Mouse (Mus musculus) forebrain, embryonic 16.5 days (tissue): ENCODE results near the gene 1810065E05Rik. TPM values are rescaled to one million over a fixed set of nuclear protein-coding genes. Genes with fewer than 3 reads are reported as not detected.

ENCODE experiments used
- ATAC-seq: fragments of 200-750 bp; cut with Nextera tagmentation; 2 replicates; pipeline ENCODE4 v1.8.0; 2017; ENCODE audit warnings: mild to moderate bottlenecking, moderate library complexity
- H3K27ac ChIP-seq: fragments of 300-500 bp; sonication (generic); 2 replicates; pipeline ENCODE4 v1.5.1; 2014; ENCODE audit warnings: low read length, control low read depth
- H3K27me3 ChIP-seq: fragments of 300-500 bp; sonication (generic); replicated peaks from 2 replicates; pipeline ENCODE4 v1.6.1; 2014; ENCODE audit warnings: low read length; ENCODE audit not compliant: control insufficient read depth, insufficient read depth
- H3K36me3 ChIP-seq: fragments of 300-500 bp; sonication (generic); 2 replicates; pipeline ENCODE4 v1.6.1; 2014; ENCODE audit not compliant: control insufficient read depth, insufficient read depth
- H3K4me1 ChIP-seq: fragments of 300-500 bp; sonication (generic); replicated peaks from 2 replicates; pipeline ENCODE4 v1.6.1; 2014; ENCODE audit warnings: low read length; ENCODE audit not compliant: control insufficient read depth, insufficient read depth
- H3K4me2 ChIP-seq: fragments of 300-500 bp; sonication (generic); 2 replicates; pipeline ENCODE4 v1.6.1; 2014; ENCODE audit warnings: mild to moderate bottlenecking, low read length, control low read depth
- H3K4me3 ChIP-seq: fragments of 300-500 bp; sonication (generic); replicated peaks from 2 replicates; pipeline ENCODE4 v1.5.1; 2014; ENCODE audit warnings: mild to moderate bottlenecking, low read length, control low read depth
- H3K9ac ChIP-seq: fragments of 300-500 bp; sonication (generic); replicated peaks from 2 replicates; pipeline ENCODE4 v1.6.1; 2014; ENCODE audit warnings: low read depth, low read length, control low read depth
- H3K9me3 ChIP-seq: fragments of 300-500 bp; sonication (generic); 2 replicates; pipeline ENCODE4 v1.6.1; 2016; ENCODE audit warnings: low read length; ENCODE audit not compliant: control insufficient read depth
- WGBS: fragments of 180-500 bp; shearing (Covaris S2); extraction: QIAGEN DNeasy Blood & Tissue Kit; methylation state at CpG from one replicate; pipeline ENCODE4 v1.1.7; 2014; 5-methylcytosine and 5-hydroxymethylcytosine counted together
- polyA plus RNA-seq: library from polyadenylated mRNA; unstranded; fragments of >200 nt; fragmentation: Nextera tagmentation; extraction: Ambion mirVana; gene quantifications from 2 replicates; pipeline ENCODE4 v1.2.1, GENCODE M21; 2015

The 1810065E05Rik gene
- polyA plus RNA-seq, 1 experiment from 2014 or later = not detected

- Histone ChIP-seq H3K4me2 (no peak overlapping the region), H3K36me3 (no peaks in the 10 kb centered on the region), H3K9ac (no peak overlapping the region), H3K9me3 (no peaks in the 10 kb centered on the region), H3K27me3 (no peaks in the 10 kb centered on the region), H3K4me3 (no peak overlapping the region), H3K27ac (no peak overlapping the region), H3K4me1 (no peaks in the 10 kb centered on the region)
- no peak for ATAC-seq
- WGBS = 68% methylated on average over 3 of the region's 3 CpGs
Observed at GRCm38 (mm10) chr11:58418336-58418735, 2.6 kb upstream of the 1810065E05Rik start.

GRCm38 (mm10) chr11:58432259-58432658 is 11.3 kb downstream of the 1810065E05Rik start, which contains the start of gene Gm12253:
TSS of gene Gm12253 (plus strand) at chr11:58432559.
- 87% methylated on average over 3 of the region's 3 CpGs for WGBS
- no peak for ATAC-seq
- H3K36me3 ChIP-seq = no peaks in the 10 kb centered on the region

GRCm38 (mm10) chr11:58437866-58438265 is 17.0 kb downstream of the 1810065E05Rik start:
- no peaks in the 10 kb centered on the region for H3K36me3 ChIP-seq
- H3K27ac ChIP-seq = no peak overlapping the region
- H3K27me3 ChIP-seq = no peaks in the 10 kb centered on the region
- H3K4me3 ChIP-seq = no peak overlapping the region
- H3K9me3 ChIP-seq = no peaks in the 10 kb centered on the region
- ATAC-seq = no peak
- H3K4me2 ChIP-seq = no peak overlapping the region
- 20% methylated on average over 5 of the region's 5 CpGs for WGBS
- H3K4me1 ChIP-seq = no peaks in the 10 kb centered on the region
- H3K9ac ChIP-seq = no peak overlapping the region

More at GRCm38 (mm10) chr11:58432259-58432658, 11.3 kb downstream of the 1810065E05Rik start, which contains the start of gene Gm12253:
- H3K27me3 ChIP-seq = no peaks in the 10 kb centered on the region
- H3K27ac ChIP-seq = no peak within 1 kb of the TSS
- H3K4me2 ChIP-seq = no peak within 1 kb of the TSS
- H3K4me1 ChIP-seq = no peaks in the 10 kb centered on the region
- no peak within 1 kb of the TSS for H3K9ac ChIP-seq
- no peak within 1 kb of the TSS for H3K4me3 ChIP-seq
- no peaks in the 10 kb centered on the region for H3K9me3 ChIP-seq

GRCm38 (mm10) chr11:58452759-58453158 is 31.8 kb downstream of the 1810065E05Rik start, which contains the start of gene Lypd9:
TSS of gene Lypd9 (minus strand) at chr11:58452923.
- H3K4me3 ChIP-seq = no peak within 1 kb of the TSS
- WGBS = 96% methylated on average over 9 of the region's 9 CpGs
- no peaks in the 10 kb centered on the region for H3K4me1 ChIP-seq
- no peaks in the 10 kb centered on the region for H3K36me3 ChIP-seq
- H3K9me3 ChIP-seq = no peaks in the 10 kb centered on the region
- no peak for ATAC-seq
- H3K4me2 ChIP-seq = no peak within 1 kb of the TSS
- no peak within 1 kb of the TSS for H3K9ac ChIP-seq
- no peak within 1 kb of the TSS for H3K27ac ChIP-seq
- no peaks in the 10 kb centered on the region; the same call in 1 of the 2 replicates for H3K27me3 ChIP-seq

- Histone ChIP-seq H3K4me1 (no peaks in the 10 kb centered on the region), H3K27ac (no peak overlapping the region), H3K4me3 (no peak overlapping the region), H3K4me2 (no peak overlapping the region), H3K27me3 (no peaks in the 10 kb centered on the region; the same call in 1 of the 2 replicates), H3K36me3 (no peaks in the 10 kb centered on the region), H3K9ac (no peak overlapping the region), H3K9me3 (no peaks in the 10 kb centered on the region)
- ATAC-seq = no peak
- 79% methylated on average over 4 of the region's 4 CpGs for WGBS
Observed at GRCm38 (mm10) chr11:58453592-58453991, 32.7 kb downstream of the 1810065E05Rik start.

GRCm38 (mm10) chr11:58462170-58462569 is 41.3 kb downstream of the 1810065E05Rik start, which contains the start of gene Olfr30:
TSS of gene Olfr30 (minus strand) at chr11:58462270.
- no peak within 1 kb of the TSS for H3K27ac ChIP-seq
- H3K9me3 ChIP-seq = no peaks in the 10 kb centered on the region
- ATAC-seq = no peak
- no peaks in the 10 kb centered on the region for H3K4me1 ChIP-seq
- H3K4me2 ChIP-seq = no peak within 1 kb of the TSS
- no peaks in the 10 kb centered on the region for H3K27me3 ChIP-seq
- no peak within 1 kb of the TSS for H3K9ac ChIP-seq
- H3K36me3 ChIP-seq = no peaks in the 10 kb centered on the region
- no peak within 1 kb of the TSS for H3K4me3 ChIP-seq

Other genes with a start within 250 kb of the 1810065E05Rik start
- gene Mrpl22, start 249.4 kb upstream of the 1810065E05Rik start, polyA plus RNA-seq = 102 and 103 TPM in 2 replicates
- 1.3 and 1.5 TPM in 2 replicates for gene Igtp, start 221.6 kb upstream of the 1810065E05Rik start, polyA plus RNA-seq
- 0.60 and 0.75 TPM in 2 replicates for gene Irgm2, start 221.5 kb upstream of the 1810065E05Rik start, polyA plus RNA-seq
- not detected in 2 replicates for gene 4930438A08Rik, start 146.3 kb upstream of the 1810065E05Rik start, polyA plus RNA-seq
- gene Zfp692, start 114.0 kb upstream of the 1810065E05Rik start, polyA plus RNA-seq = 30.8 and 42.9 TPM in 2 replicates
- gene Zfp672, start 90.8 kb upstream of the 1810065E05Rik start, polyA plus RNA-seq = 39.8 and 43.1 TPM in 2 replicates
- gene Sh3bp5l, start 90.4 kb upstream of the 1810065E05Rik start, polyA plus RNA-seq = 56.6 and 56.9 TPM in 2 replicates
- not detected in 2 replicates for gene Lypd8, start 42.1 kb upstream of the 1810065E05Rik start, polyA plus RNA-seq
- not detected in 2 replicates for gene Gm12253, start 11.4 kb downstream of the 1810065E05Rik start, polyA plus RNA-seq
- not detected in 2 replicates for gene Lypd9, start 31.8 kb downstream of the 1810065E05Rik start, polyA plus RNA-seq
- not detected in 2 replicates for gene Olfr30, start 41.2 kb downstream of the 1810065E05Rik start, polyA plus RNA-seq
- not detected in 2 replicates for gene Olfr332, start 71.4 kb downstream of the 1810065E05Rik start, polyA plus RNA-seq
- not detected in 2 replicates for gene Olfr331, start 81.5 kb downstream of the 1810065E05Rik start, polyA plus RNA-seq
- not detected in 2 replicates for gene Olfr330, start 113.7 kb downstream of the 1810065E05Rik start, polyA plus RNA-seq
- not detected in 2 replicates for gene Olfr329-ps, start 125.3 kb downstream of the 1810065E05Rik start, polyA plus RNA-seq
- gene Olfr328, start 134.5 kb downstream of the 1810065E05Rik start, polyA plus RNA-seq = not detected in 2 replicates
- not detected in 2 replicates for gene Olfr224, start 149.4 kb downstream of the 1810065E05Rik start, polyA plus RNA-seq
- not detected in 2 replicates for gene Olfr325, start 156.6 kb downstream of the 1810065E05Rik start, polyA plus RNA-seq
- not detected in 2 replicates for gene Olfr324, start 174.0 kb downstream of the 1810065E05Rik start, polyA plus RNA-seq
- not detected in 2 replicates for gene 2210407C18Rik, start 195.0 kb downstream of the 1810065E05Rik start, polyA plus RNA-seq
- not detected in 2 replicates for gene Olfr323, start 209.4 kb downstream of the 1810065E05Rik start, polyA plus RNA-seq
- 0.09 TPM in 1 of 2 replicates, not detected in the other for gene Trim58, start 219.4 kb downstream of the 1810065E05Rik start, polyA plus RNA-seq
- gene Olfr322, start 237.7 kb downstream of the 1810065E05Rik start, polyA plus RNA-seq = not detected in 2 replicates